Mouse (Mus musculus): ENCODE measurements around the gene Acap1.

DNA sequence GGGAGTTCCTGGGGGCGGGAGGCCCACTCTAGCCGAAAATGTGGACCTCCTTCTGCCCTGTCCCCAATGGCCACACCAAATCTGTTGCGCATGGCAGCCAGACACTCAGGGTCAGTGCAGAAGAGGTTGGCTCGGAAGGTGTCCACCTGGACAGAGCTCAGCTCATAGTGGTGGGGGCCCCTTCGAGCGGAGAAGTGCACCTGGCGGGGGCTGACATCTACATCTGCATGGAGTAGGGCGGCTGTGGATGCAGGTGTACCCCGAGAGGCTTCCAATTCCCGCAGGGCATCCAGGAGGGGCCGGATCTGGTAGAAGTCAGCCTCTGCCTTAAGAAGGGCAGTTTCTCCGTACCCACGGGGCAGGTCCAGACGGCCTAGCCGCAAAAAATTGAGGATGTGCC lies 15.6 kb downstream of the Acap1 start:
- no peak for TF ChIP-seq CTCF (IDR thresholded peaks at IDR 0.05; ENCODE audit: extremely low read depth, insufficient read length, insufficient replicate concordance, low read depth, low read length)
- TF ChIP-seq POLR2A (IDR thresholded peaks at IDR 0.05; ENCODE audit: low read depth, low read length) = no peak
